Mouse (Mus musculus) E14TG2a.4 (cell line): ENCODE measurements at regions not wholly inside any gene's neighbourhood (a gene's known extent, or its start where the extent isn't known, plus 50 kb on each side); places are given as distances from the start of the nearest gene placed in this dataset.

Experiments
- CTCF ChIP-seq: conservative IDR thresholded peaks from 2 replicates; pipeline ENCODE4 v1.5.1; 2014; ENCODE audit warnings: low read length
- NANOG ChIP-seq: IDR thresholded peaks from 2 replicates; pipeline ENCODE4 v1.6.1; 2014; ENCODE audit warnings: borderline replicate concordance, low read length, mixed read lengths

DNA sequence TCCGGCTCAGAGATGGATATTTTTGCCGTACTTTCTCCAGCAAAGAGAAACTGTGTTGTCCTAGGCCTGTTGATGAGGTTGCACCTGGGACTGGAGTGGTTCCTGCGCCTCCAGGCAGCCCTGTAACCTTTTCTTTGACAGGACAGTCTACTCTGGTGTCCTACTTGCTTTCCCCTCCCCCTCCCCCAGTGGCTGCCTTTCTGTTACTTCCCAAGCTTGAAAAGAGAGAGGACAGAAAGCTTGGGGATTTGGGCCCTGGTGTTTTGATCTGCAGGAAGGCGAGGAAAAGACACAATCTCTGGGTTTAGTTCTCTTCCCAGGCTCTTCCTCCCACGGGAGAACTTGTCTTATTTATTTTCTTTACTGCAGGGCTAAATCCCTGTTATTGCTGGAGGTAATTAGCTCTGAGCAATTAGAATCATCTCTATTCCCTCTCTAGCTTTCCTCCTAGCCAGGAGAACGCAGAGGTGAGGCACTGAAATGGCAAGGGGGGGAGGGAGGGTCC is 333.2 kb upstream of the Auts2 start:
- TF ChIP-seq CTCF, result no peak
- no peak for TF ChIP-seq NANOG
